Mouse (Mus musculus): ENCODE results near the gene Sft2d2. TPM values are rescaled to one million over a fixed set of nuclear protein-coding genes. Genes with fewer than 3 reads are reported as not detected.

Gene Sft2d2
- polyA plus RNA-seq, 1 experiment: 6.9 TPM

DNA sequence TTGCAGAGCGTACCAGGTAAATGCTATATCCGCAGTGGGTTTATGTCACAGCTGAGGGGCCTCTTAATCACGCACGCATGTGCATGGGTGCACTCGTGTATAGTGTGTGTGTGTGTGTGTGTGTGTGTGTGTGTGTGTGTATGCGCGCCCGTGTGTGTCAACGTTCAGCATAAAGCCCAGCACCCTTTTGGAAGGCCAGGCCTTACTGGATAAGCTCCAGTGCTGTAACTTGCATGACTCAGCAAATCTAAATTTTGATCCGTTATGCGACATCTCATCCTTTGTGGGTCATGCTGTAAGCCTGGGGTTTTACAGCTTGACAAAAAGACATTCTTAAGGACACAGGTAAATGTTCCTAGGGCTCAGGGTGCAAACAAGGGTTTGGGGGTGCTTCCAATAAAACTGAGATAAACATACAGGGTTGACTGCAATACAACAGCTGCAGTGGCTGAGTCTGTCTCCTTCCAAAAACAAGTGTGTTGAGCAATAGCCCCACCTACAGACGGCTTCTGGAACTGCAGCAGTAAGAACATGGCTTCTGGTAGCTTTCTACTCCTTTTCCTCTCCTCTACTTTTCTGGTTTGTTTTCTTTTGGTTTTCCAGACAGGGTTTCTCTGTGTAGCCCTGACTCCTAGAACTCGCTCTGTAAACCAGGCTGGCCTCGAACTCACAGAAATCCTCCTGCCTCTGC, 61.9 kb downstream of the Sft2d2 start:
- Histone ChIP-seq H3K36me3 (ENCODE audit: control insufficient read depth, insufficient read depth) (no peaks in the 10 kb centered on the region), H3K4me3 (ENCODE audit: insufficient read depth, poor library complexity, severe bottlenecking) (no peak overlapping the region), H3K27me3 (ENCODE audit: control insufficient read depth, insufficient read depth, insufficient read length) (no peaks in the 10 kb centered on the region), H3K79me3 (ENCODE audit: low read depth) (no peaks in the 10 kb centered on the region), H3K79me2 (ENCODE audit: control insufficient read depth, insufficient read depth) (no peaks in the 10 kb centered on the region), H3ac (ENCODE audit: control insufficient read depth, insufficient read length, low read depth) (no peak overlapping the region)
- TF ChIP-seq MYOG (IDR thresholded peaks at IDR 0.05; ENCODE audit: control insufficient read depth, extremely low read depth, insufficient read length) (no peak), CTCF (IDR thresholded peaks at IDR 0.05; ENCODE audit: control insufficient read depth, insufficient read depth, insufficient read length) (peak; percentile 68), MYOD1 (IDR thresholded peaks at IDR 0.05; ENCODE audit: control insufficient read depth, insufficient read length, low read depth) (peak; percentile 58), USF1 (IDR thresholded peaks at IDR 0.05; ENCODE audit: low read depth) (no peak), MAX (IDR thresholded peaks at IDR 0.05) (no peak)

DNA sequence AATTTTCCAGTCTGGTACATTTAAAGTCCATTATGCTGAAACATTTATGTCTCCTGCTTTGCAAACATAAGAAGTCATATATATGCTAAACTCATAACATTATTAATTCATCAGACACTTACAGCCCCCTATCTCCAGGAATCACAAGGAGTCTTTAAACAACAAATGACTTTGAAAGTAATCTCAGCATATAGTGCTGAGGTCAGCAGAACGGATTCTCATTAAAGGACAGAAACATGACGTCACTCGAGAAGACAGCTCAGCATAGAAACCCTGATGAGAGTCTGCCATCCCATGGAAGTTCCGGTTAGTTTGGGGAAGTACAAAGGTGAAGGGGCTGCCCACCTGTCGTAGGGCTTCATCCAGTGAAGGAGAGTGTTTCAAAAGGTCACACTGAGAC, 64.7 kb downstream of the Sft2d2 start:
- TF ChIP-seq FOSL1 (IDR thresholded peaks at IDR 0.05; ENCODE audit: insufficient read depth, low read length, poor library complexity, severe bottlenecking) (no peak), USF1 (IDR thresholded peaks at IDR 0.05; ENCODE audit: low read depth) (no peak)
- H3K4me3 ChIP-seq (ENCODE audit: insufficient read depth, poor library complexity, severe bottlenecking): no peak overlapping the region
- H3K79me2 ChIP-seq (ENCODE audit: control insufficient read depth, insufficient read depth): no peaks in the 10 kb centered on the region
- H3K36me3 ChIP-seq (ENCODE audit: control insufficient read depth, insufficient read depth): no peaks in the 10 kb centered on the region
- H3K79me3 ChIP-seq (ENCODE audit: low read depth): no peaks in the 10 kb centered on the region
- H3K27me3 ChIP-seq (ENCODE audit: control insufficient read depth, insufficient read depth, insufficient read length): peaks cover under 1% of the 10 kb centered on the region
- no peak overlapping the region for H3ac ChIP-seq (ENCODE audit: control insufficient read depth, insufficient read length, low read depth)

Other genes with a start within 250 kb of the Sft2d2 start
- gene Tbx19, start 33.7 kb downstream of the Sft2d2 start, polyA plus RNA-seq (2012; fragmentation: generic; extraction: Trizol): not detected
- gene Tiprl, start 42.6 kb upstream of the Sft2d2 start, polyA plus RNA-seq (2012; fragmentation: generic; extraction: Trizol): 31.3 TPM
- gene Gpr161, start 101.4 kb upstream of the Sft2d2 start, polyA plus RNA-seq (2012; fragmentation: generic; extraction: Trizol): 4.0 TPM

Measured in C2C12 (cell line).